Mouse (Mus musculus) testis, adult 2 months (tissue): ENCODE measurements around the gene Vps26c. TPM values are rescaled to one million over a fixed set of nuclear protein-coding genes. Genes with fewer than 3 reads are reported as not detected.

ENCODE experiments used
- H3K27ac ChIP-seq: fragments of 200-500 bp; 2 replicates; pipeline ENCODE4 v1.5.1; 2012; ENCODE audit warnings: low read depth, low read length; ENCODE audit not compliant: control insufficient read depth, insufficient read depth
- H3K27me3 ChIP-seq: fragments of 200-500 bp; 2 replicates; pipeline ENCODE4 v1.6.1; 2012; ENCODE audit warnings: mild to moderate bottlenecking, low read length, moderate library complexity; ENCODE audit not compliant: control insufficient read depth, insufficient read depth
- H3K36me3 ChIP-seq: fragments of 200-500 bp; 2 replicates; pipeline ENCODE4 v1.6.1; 2012; ENCODE audit warnings: mild to moderate bottlenecking, low read length; ENCODE audit not compliant: control insufficient read depth, insufficient read depth
- H3K4me1 ChIP-seq: fragments of 200-500 bp; 2 replicates; pipeline ENCODE4 v1.6.1; 2012; ENCODE audit warnings: low read length; ENCODE audit not compliant: control insufficient read depth, insufficient read depth
- H3K4me3 ChIP-seq: fragments of 200-500 bp; 2 replicates; pipeline ENCODE4 v1.5.1; 2012; ENCODE audit warnings: low read depth, mild to moderate bottlenecking, low read length, moderate library complexity, mixed read lengths; ENCODE audit not compliant: control insufficient read depth
- CTCF ChIP-seq: fragments of 200-500 bp; IDR thresholded peaks from 2 replicates; pipeline ENCODE4 v1.5.1; 2012; ENCODE audit warnings: low read depth, mild to moderate bottlenecking, inconsistent platforms, low read length, moderate library complexity; ENCODE audit not compliant: control insufficient read depth, insufficient read depth, insufficient replicate concordance
- POLR2A ChIP-seq: fragments of 200-500 bp; IDR thresholded peaks from 2 replicates; pipeline ENCODE4 v1.6.1; 2012; ENCODE audit warnings: low read depth, mild to moderate bottlenecking, inconsistent platforms, low read length, moderate library complexity; ENCODE audit not compliant: control insufficient read depth
- polyA plus RNA-seq: library from polyadenylated mRNA; depleted of rRNA; stranded (reverse); fragments of >200 nt; gene quantifications from 2 replicates; pipeline ENCODE4 v1.2.3, GENCODE M21; 2012

The Vps26c gene
- polyA plus RNA-seq, 1 experiment: 14.2 TPM

DNA sequence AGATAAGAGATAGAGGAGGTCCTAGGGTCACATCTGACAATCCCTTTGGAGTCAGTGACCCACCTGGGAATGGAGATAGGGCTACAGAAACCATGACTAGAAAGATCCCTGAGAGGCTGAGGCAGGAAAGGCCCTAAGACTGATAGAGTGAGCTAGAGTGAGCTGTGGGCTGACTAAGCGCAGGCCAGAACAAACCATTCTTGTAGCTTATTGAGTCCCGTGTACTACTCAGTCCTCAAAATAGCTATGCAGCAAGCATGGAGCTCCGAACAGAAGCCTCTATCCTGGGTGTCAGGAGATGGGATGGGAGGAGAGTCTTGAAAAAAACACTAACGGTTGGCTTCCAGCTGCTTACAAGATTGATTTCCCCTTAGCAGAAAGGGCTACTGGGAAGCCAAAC, 4.6 kb upstream of the Vps26c start:
- peaks cover 6% of the 10 kb centered on the region for H3K4me1 ChIP-seq
- no peak overlapping the region for H3K4me3 ChIP-seq
- H3K27me3 ChIP-seq: no peaks in the 10 kb centered on the region
- no peak for TF ChIP-seq CTCF
- TF ChIP-seq POLR2A: no peak
- H3K36me3 ChIP-seq: no peaks in the 10 kb centered on the region
- no peak overlapping the region for H3K27ac ChIP-seq

DNA sequence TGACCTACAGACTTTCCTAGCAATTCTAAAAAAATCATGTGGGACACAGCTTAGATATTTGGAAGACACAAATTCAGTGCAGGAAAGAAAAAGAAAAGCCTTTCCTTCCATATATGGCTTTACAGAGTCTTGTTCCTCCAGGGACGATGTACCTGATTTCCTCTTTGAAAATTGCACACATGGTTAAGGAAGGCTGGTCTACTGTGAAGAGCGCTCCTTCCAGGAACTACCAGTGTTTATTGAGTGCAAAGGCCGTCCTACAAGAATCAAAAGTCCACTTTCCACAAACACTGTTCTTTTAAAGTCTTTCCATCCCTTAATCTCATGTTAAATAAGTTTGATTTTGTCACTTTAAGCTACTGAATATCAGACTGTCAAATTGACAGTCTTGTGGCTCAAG, 916 bp upstream of the Vps26c start:
- no peak for TF ChIP-seq POLR2A
- no peak for TF ChIP-seq CTCF
- H3K4me1 ChIP-seq: peaks cover 3% of the 10 kb centered on the region; the same call in 1 of the 2 replicates
- H3K27ac ChIP-seq: no peak overlapping the region
- H3K36me3 ChIP-seq: no peaks in the 10 kb centered on the region
- peak overlapping the region; percentile 49; the same call in 1 of the 2 replicates for H3K4me3 ChIP-seq
- no peaks in the 10 kb centered on the region for H3K27me3 ChIP-seq

DNA sequence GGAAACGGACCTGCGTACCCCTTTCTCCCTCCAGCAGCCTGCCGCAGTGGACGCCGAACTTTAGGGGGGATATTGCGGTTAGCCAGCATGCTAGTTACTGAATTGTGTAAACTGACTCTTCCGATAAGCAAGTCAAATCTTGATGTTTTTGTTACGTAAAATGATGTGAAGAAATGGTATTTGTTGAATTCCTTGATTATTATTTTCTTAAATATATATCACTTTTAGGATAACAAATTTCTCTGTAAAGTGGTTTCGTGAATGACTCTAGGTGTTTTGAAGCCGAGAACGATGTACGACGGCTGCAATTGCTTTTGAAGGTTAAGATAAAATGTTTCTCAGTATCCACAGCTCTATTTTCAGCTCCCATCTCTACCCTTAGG, 513 bp upstream of the Vps26c start:
- H3K27me3 ChIP-seq: no peaks in the 10 kb centered on the region
- TF ChIP-seq POLR2A (no peak), CTCF (no peak)
- peaks cover 3% of the 10 kb centered on the region; the same call in 1 of the 2 replicates for H3K4me1 ChIP-seq
- H3K27ac ChIP-seq: peak overlapping the region; percentile 86
- H3K36me3 ChIP-seq: no peaks in the 10 kb centered on the region
- peak overlapping the region; percentile 82 for H3K4me3 ChIP-seq

DNA sequence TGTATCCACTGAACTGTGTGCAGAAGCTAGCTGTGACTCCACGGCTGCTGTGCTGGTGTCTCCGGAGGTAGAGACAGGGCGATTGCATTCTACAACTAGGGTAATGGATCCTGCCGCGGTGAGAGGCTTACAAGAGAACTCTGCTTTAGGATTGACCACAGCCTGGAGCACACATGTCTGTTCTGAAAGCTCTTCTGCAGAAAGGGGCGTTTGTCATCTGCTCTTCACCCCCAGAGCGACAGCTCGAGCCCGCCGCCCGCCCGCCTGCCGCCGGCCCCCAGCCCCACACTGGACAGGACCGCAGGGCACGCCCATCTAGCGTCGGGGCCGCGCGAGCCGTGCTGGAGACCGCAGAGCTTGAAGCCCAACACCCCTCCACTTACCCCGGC, 681 bp downstream of the Vps26c start:
- Histone ChIP-seq H3K27me3 (no peaks in the 10 kb centered on the region), H3K36me3 (no peaks in the 10 kb centered on the region), H3K27ac (peak overlapping the region; percentile 85), H3K4me3 (peak overlapping the region; percentile 82), H3K4me1 (peaks cover 3% of the 10 kb centered on the region; the same call in 1 of the 2 replicates)
- TF ChIP-seq CTCF (no peak), POLR2A (no peak)

DNA sequence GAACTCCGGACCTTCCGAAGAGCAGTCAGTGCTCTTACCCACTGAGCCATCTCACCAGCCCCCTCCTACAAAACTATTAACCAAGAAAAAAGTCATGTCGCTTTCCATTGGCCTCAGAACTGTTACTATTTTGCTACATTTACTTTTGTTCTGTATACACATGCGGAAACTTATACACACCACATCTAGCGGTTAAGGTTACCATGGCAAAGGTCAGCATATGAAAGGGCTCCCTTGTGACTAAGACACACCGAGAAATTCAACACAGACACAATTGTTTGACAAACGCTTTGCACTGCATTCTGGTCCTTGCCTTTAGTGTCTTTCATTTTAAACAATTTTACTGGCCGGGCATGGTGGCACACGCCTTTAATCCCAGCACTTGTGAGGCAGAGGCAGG, 1.9 kb downstream of the Vps26c start:
- Histone ChIP-seq H3K4me3 (no peak overlapping the region), H3K27ac (no peak overlapping the region), H3K27me3 (no peaks in the 10 kb centered on the region), H3K36me3 (no peaks in the 10 kb centered on the region), H3K4me1 (peaks cover 3% of the 10 kb centered on the region; the same call in 1 of the 2 replicates)
- no peak for TF ChIP-seq CTCF
- no peak for TF ChIP-seq POLR2A

DNA sequence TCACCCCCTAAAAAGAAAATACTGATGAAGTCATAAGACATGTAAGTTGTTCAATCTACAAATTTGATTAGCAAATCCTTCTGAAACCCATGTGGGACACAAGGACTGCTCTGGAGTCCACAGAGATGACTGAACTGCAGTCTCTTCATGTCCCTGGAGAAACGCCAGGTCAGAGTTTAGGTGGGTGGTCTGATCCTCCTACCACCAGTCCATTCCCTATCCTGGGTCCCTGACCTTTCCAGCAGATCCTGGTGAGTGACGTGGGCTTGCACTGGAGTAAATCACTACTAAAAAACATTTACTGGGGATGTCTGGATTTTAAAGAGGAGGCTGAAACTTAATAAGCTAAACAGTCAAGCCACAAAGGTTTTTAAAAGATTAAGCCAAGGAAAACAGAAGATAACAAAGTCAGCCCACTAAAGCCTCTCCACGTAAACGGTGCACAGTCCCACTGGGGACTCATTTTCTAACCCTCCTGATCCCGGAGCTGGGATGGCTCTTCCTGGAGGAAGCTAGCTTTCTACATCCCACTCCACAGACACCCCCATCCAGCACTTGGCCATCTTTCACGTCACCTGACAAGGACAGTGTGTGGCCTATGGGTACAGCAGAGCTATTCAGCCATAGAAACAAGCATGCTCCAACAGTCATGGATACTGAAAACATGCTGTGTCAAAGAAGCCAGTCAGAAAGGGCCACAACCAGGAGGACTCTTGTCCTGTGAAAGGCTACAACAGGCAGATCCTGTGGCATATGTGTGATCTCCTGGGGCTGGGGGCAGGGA, 2.8 kb downstream of the Vps26c start:
- Histone ChIP-seq H3K36me3 (no peaks in the 10 kb centered on the region), H3K27me3 (no peaks in the 10 kb centered on the region), H3K4me3 (no peak overlapping the region), H3K4me1 (peaks cover 5% of the 10 kb centered on the region), H3K27ac (peak overlapping the region; percentile 24; the same call in 1 of the 2 replicates)
- TF ChIP-seq POLR2A: no peak
- TF ChIP-seq CTCF: no peak

DNA sequence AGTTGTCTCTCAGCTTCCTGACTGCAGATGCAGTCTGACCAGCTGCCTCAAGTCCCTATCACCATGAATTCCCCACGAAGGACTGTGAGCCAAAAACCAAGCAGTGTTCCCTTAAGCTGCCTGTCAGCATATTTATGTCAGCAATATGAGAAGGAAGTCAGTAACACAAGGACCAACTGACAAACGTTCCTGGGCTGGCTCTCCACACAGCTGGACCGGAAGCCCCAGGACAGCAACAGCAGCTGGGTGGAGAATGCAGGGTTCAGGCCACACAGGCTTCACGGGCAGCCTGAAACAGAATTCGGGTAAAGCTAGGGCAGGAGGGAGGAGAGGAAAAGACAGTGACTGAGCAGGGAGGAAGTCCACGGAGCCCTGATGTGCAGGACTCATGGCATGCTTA, 7.6 kb downstream of the Vps26c start:
- TF ChIP-seq CTCF (no peak), POLR2A (no peak)
- H3K4me1 ChIP-seq: peaks cover 2% of the 10 kb centered on the region; the same call in 1 of the 2 replicates
- H3K27me3 ChIP-seq: no peaks in the 10 kb centered on the region
- peak overlapping the region; percentile 63 for H3K27ac ChIP-seq
- no peaks in the 10 kb centered on the region for H3K36me3 ChIP-seq
- no peak overlapping the region for H3K4me3 ChIP-seq
